ENCODE assay signal across 20 mouse cellular contexts in the genomic region with DNA sequence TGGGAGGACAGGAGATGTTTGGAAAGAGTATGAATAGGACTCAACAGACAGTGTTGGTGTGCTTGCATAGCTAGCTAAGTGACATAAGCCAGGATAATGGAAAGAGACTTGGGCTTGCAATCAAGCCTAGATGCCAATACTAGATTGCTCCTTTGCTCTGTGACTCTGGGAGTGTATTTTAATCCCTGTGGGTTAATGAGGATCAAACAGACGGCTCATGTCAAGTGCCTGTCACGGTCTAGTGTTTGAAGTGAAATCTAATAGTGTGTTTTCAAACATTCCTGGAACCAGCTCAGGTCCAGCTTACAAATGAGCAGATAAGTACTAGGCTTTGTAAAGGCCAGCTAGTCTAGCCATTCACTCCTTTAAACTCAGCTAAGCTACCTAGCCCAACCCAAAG.
"Had no signal": no experiment of that assay in that cellular context is flagged by ENCODE, and none has a peak within 500 bp of the region (broad histone marks: within the 10 kb centered on the region; RNA-seq: fewer than 3 reads in every experiment).

No protein-coding gene starts in this region.

- H3K27ac ChIP-seq: hindbrain, embryonic 15.5 days; limb, embryonic 12.5 days; limb, embryonic 15.5 days; liver, embryonic 14.5 days; macrophage; midbrain, embryonic 12.5 days; neural tube, embryonic 13.5 days; stomach, embryonic 15.5 days had no signal

- H3K4me3 ChIP-seq: hindbrain, embryonic 15.5 days; limb, embryonic 12.5 days; limb, embryonic 15.5 days; midbrain, embryonic 12.5 days; myocyte; neural tube, embryonic 13.5 days; stomach, embryonic 15.5 days had no signal

- H3K9me3 ChIP-seq: hindbrain, embryonic 15.5 days; limb, embryonic 12.5 days; limb, embryonic 15.5 days; midbrain, embryonic 12.5 days; neural tube, embryonic 13.5 days; stomach, embryonic 15.5 days had no signal

- ATAC-seq: intestine, postnatal 0 days; liver, postnatal 0 days; midbrain, embryonic 16.5 days had no signal

- H3K27me3 ChIP-seq: hindbrain, embryonic 15.5 days; limb, embryonic 12.5 days; limb, embryonic 15.5 days; midbrain, embryonic 12.5 days; neural tube, embryonic 13.5 days; stomach, embryonic 15.5 days had no signal

- H3K36me3 ChIP-seq: hindbrain, embryonic 15.5 days; limb, embryonic 12.5 days; limb, embryonic 15.5 days; midbrain, embryonic 12.5 days; neural tube, embryonic 13.5 days; stomach, embryonic 15.5 days had no signal

- H3K4me1 ChIP-seq: hindbrain, embryonic 15.5 days; limb, embryonic 12.5 days; limb, embryonic 15.5 days; midbrain, embryonic 12.5 days; neural tube, embryonic 13.5 days; stomach, embryonic 15.5 days had no signal

- DNase-seq: kidney, adult 8-10 months; kidney, postnatal 36 days; left cerebral cortex, postnatal 4 days; liver, postnatal 0 days; retina, postnatal 1 day; right cerebral cortex, postnatal 25 days; spleen, adult 18-20 months; thymus, postnatal 25 days had no signal

- H3K9ac ChIP-seq: hindbrain, embryonic 15.5 days; limb, embryonic 12.5 days; limb, embryonic 15.5 days; liver, embryonic 14.5 days; liver, postnatal 0 days; midbrain, embryonic 12.5 days; neural tube, embryonic 13.5 days; stomach, embryonic 15.5 days had no signal

- H3K4me2 ChIP-seq: hindbrain, embryonic 15.5 days; limb, embryonic 12.5 days; limb, embryonic 15.5 days; liver, embryonic 11.5 days; midbrain, embryonic 12.5 days; neural tube, embryonic 13.5 days; stomach, embryonic 15.5 days had no signal
